Mouse (Mus musculus): ENCODE data around the gene Sp4.

The Sp4 gene

GRCm38 (mm10) chr12:118276385-118276784 lies 24.9 kb downstream of the Sp4 start:
- peak; percentile 64 for DNase-seq (ENCODE audit: low read depth, low spot score)

DNA sequence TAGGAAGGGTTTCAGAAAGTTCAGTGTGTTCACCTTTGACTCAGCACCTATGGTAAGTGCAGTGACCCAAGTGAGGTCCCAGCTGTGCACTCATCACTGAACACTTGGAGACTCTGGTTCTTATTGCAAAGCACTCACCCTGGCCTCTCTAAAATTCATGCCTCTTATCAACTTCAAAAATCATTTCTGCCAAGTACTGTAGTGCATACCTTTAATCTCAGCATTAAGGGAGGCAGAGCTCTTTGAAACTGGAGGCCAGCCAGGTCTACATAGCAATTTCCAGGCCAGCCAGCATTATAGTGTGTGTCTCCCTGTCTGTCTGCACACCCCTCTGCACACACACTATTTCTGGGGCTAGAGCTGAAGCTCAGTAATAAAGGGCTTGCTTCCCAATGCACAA lies 36.3 kb downstream of the Sp4 start:
- DNase-seq (ENCODE audit: low read depth, low spot score), result no peak

DNA sequence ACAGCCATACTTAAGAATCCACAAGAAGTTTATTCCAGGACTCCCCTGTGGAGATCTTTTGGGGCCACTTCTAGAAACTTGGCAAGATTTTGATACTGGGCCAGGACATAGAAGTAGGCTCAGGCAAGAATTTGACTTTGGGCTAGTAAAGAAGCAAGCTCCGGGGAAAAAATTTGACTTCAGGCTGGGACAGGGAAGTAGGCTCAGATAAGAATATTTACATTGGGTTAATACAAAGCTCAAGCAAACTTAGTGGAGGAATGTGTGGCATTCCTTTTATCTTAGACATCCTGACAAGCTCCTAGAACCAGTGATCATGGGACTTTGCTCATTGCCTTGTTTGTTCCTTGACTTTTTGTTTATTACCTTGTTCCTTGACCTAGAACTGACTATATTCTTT lies 37.4 kb downstream of the Sp4 start:
- DNase-seq (ENCODE audit: low read depth, low spot score), result no peak

DNA sequence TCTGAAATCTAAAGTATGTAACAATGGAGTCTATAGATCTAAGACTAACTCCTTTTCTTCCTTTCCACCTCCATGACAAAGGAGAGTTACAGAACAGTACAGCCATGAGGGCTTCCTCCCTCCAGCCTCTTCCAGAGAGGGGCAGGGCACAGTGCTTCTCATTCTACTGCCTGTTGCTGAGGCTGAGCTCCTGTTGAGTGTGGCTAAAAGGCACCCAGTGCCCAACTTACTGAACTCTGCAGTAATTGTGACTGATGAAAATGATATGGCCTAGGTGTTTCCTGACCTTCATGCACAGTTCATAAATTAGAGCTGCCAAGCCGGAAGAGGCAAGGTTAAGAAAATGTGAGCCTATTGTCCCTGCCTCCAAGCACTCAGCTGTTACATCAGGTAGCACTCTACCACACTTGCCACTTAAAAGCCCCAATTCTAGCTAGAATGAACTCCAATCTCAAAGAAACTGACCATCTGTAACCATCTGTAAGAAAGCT lies 45.9 kb downstream of the Sp4 start:
- peak; percentile 19 for DNase-seq (ENCODE audit: low read depth, low spot score)

DNA sequence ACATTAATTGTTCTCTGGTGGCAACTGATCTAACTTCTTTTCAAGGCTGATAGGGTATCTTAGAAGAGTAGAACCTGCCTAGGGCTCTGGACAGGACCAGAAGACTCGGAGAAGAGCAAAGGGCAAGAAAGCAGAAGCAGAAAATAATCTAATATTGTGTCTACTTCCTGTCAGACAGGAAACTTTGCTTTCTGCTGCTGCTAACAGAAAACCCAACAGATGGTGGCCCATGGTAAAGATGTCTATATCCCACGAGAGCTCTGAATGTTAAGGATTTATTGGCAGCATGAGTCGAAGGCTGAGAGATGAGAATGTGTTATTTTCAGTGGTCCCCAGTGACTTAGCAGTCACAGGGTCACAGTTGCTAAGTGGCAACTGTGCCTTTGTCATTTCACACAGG lies 80.1 kb downstream of the Sp4 start:
- no peak for DNase-seq (ENCODE audit: low read depth, low spot score)

DNA sequence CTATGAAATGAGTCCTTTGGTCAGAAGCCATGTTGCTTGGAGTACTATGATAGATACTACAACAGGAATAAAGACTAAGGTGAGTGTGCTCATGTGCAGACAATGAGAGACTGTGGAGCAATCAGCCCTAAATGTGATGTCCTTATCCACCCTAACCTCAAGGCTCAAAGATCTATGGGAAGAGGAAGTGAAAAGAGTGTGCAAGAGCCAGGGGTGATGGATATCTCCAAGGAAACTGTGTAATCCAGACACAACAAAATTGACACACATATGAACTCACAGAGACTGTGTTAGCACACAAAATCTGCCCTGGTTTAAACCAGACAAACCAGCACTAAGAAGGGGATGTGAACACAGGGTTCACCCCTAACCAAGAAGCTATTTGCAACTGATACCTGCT lies 81.2 kb downstream of the Sp4 start:
- no peak for DNase-seq (ENCODE audit: low read depth, low spot score)

GRCm38 (mm10) chr12:118212163-118212562 lies 89.1 kb downstream of the Sp4 start:
- no peak for DNase-seq (ENCODE audit: low read depth, low spot score)

- peak; percentile 74 for DNase-seq (ENCODE audit: low read depth, low spot score)
Observed at GRCm38 (mm10) chr12:118198386-118199093, 102.7 kb downstream of the Sp4 start, which contains the start of gene Dnah11. Gene Dnah11 (minus strand): TSS chr12:118199043.

DNA sequence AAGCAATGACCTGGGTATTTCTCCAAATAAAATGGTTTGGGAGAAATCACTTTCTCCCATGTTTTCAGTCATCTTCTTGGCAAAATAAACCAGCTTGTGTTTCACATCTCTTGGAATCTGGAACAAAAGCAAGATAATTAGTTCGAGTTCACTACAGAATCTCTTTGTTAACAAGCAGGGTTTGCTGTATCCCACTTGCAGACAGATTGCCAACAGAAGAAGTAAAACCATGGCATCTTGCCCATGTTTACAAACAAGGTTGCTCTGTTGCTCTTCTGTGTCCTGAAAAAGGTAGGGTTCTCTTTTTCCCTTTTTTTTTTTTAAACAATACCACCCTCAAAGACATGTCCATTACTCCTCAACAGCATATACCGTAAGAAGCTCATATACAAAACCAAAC lies 104.7 kb downstream of the Sp4 start:
- DNase-seq (ENCODE audit: low read depth, low spot score), result no peak

DNA sequence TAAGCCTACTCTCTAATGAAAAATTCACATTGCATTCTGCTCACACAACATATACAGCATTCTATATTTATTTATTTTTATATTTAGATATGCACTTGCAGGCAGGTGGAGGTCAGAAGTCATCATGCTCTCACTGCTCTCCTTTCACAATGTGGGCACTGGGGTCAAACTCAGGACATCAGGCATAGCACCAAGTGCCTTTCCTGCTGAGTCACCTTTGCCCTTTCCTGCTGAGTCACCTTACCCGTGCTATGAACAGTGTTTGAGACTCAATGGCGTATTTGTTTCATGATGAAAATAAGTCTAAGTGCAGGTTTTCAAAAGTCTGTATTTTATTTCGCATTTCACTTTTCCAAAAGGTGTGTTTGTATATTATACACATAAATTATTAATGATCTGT lies 111.7 kb downstream of the Sp4 start:
- DNase-seq (ENCODE audit: low read depth, low spot score), result no peak

DNA sequence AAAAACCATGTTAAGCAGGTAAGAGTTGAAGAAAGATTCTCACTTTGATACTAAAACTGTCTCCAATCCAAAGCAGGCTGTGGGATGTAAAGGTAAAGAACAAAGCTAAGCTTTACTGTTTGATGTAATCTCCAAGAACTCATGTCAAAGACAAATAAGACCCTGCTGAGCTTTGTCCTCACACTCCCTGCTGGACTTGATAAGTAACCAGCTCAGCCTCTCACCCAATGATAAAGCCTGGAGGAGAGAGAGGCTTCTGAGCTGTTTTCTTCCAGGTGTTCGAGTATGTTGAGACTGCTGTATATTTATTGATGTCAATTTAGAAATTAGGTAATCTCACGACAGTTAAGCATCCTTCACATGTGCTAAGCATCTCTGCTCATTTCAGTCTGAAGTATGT lies 113.6 kb downstream of the Sp4 start:
- no peak for DNase-seq (ENCODE audit: low read depth, low spot score)

GRCm38 (mm10) chr12:118186881-118187489 lies 114.3 kb downstream of the Sp4 start:
- no peak for DNase-seq (ENCODE audit: low read depth, low spot score)

DNA sequence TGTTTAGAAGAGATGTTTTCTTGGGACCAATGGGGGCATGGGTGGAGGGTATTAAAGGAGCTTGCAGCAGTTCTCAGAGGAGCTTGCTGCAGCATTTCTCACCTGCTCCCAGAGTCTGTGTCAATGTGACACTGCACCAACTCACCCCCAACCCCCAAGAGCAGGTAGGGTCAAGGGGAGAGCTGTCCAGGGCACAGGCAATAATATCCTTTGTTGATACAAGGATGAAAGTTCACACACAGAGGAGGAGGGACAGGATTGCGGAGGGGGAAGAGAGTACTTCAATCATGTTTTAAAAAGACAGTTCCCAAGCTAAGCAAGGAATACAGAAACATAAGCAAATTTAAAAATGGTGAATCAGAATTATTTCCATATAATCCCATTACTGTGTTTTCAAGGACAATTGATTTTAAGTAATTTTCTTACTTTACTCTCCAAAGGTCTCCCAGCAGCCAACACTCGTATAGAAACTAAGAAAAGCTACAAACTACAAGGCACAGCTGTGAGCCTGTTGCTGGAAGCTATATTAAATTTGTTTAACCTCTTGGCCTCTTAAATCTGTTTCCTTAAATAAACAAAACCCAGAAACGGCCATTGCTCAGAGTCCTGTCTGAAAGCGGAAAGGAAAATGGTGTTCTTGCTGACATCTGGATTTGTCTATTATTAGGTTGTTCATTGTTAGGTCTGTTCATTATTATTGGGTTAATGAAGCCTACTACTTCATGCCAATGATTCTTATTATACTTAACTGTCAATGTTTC lies 114.9 kb downstream of the Sp4 start:
- no peak for DNase-seq (ENCODE audit: low read depth, low spot score)
